Mouse (Mus musculus) NIH3T3 (cell line): ENCODE measurements around the gene Plekha6.
"Not testable (repeated sequence)": the region's sequence is repeated elsewhere in the genome, so short reads cannot be mapped to it uniquely, and the experiment has no call there.

Experiments
- DNase-seq: peaks from one replicate; pipeline ENCODE4 v3.0.0-alpha.2; 2012; ENCODE audit warnings: low read depth

The Plekha6 gene

GRCm38 (mm10) chr1:133323333-133323732 lies 159.3 kb downstream of the Plekha6 start:
- no peak for DNase-seq

- no peak for DNase-seq
Observed at GRCm38 (mm10) chr1:133325951-133326350, 161.9 kb downstream of the Plekha6 start.

GRCm38 (mm10) chr1:133327094-133327493 lies 163.1 kb downstream of the Plekha6 start:
- DNase-seq: no peak

GRCm38 (mm10) chr1:133328299-133328795 lies 164.3 kb downstream of the Plekha6 start:
- DNase-seq: no peak

- no peak for DNase-seq
Observed at GRCm38 (mm10) chr1:133328896-133329637, 165.1 kb downstream of the Plekha6 start.

- DNase-seq: no peak
Observed at GRCm38 (mm10) chr1:133329638-133329964, 165.6 kb downstream of the Plekha6 start.

- DNase-seq: no peak
Observed at GRCm38 (mm10) chr1:133331142-133331541, 167.1 kb downstream of the Plekha6 start.

- DNase-seq: no peak
Observed at GRCm38 (mm10) chr1:133332656-133333430, 168.8 kb downstream of the Plekha6 start.

- DNase-seq: no peak
Observed at GRCm38 (mm10) chr1:133333937-133334336, 169.9 kb downstream of the Plekha6 start.

GRCm38 (mm10) chr1:133340403-133340802 lies 176.4 kb downstream of the Plekha6 start:
- not testable (repeated sequence) for DNase-seq

GRCm38 (mm10) chr1:133344357-133344756 lies 180.3 kb downstream of the Plekha6 start:
- no peak for DNase-seq

- no peak for DNase-seq
Observed at GRCm38 (mm10) chr1:133346531-133346930, 182.5 kb downstream of the Plekha6 start.

- DNase-seq: no peak
Observed at GRCm38 (mm10) chr1:133347226-133347625, 183.2 kb downstream of the Plekha6 start.

- no peak for DNase-seq
Observed at GRCm38 (mm10) chr1:133347693-133348520, 183.9 kb downstream of the Plekha6 start.

GRCm38 (mm10) chr1:133350210-133350609 lies 186.2 kb downstream of the Plekha6 start, which contains the start of gene Ren1:
Gene Ren1 (plus strand): TSS chr1:133350510.
- no peak for DNase-seq

- no peak for DNase-seq
Observed at GRCm38 (mm10) chr1:133351762-133352161, 187.8 kb downstream of the Plekha6 start.
